Mouse (Mus musculus): ENCODE data around the gene Spdye4c. TPM values are rescaled to one million over a fixed set of nuclear protein-coding genes. Genes with fewer than 3 reads are reported as not detected.

Gene Spdye4c
- not detected in 2 replicates for polyA plus RNA-seq (2012; rRNA removed)

DNA sequence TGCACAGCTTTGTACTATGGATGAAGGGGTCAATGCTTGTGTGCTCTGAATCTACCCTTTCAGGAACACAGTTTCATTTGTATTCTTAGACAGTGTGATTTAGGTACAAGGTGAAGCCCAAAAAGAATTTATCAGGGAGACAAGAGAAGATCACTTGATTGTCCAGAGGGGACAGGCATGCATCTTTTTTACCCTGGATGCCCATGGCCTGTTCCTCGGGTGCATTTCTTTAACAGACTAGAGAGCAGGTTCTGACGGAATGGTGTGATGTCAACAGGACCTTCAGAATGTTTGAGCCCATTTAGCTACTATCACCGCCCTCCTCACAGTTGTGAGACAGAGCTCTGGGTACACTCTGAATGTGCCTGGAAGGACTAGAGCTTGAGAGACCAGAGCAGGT lies at the start of gene Spdye4c:
Gene Spdye4c, plus strand, starts transcription at position 301 of the 400 bp plus-strand sequence.

Other genes starting within 250 kb of the Spdye4c start
- gene Anapc1, start 96.2 kb downstream of the Spdye4c start, polyA plus RNA-seq (2012; rRNA removed) = 13.5 and 16.4 TPM in 2 replicates
- gene Mertk, start 107.7 kb downstream of the Spdye4c start, polyA plus RNA-seq (2012; rRNA removed) = 5.4 and 6.0 TPM in 2 replicates
- 8.0 and 8.6 TPM in 2 replicates for gene Tmem87b, start 226.9 kb downstream of the Spdye4c start, polyA plus RNA-seq (2012; rRNA removed)

Measured in liver, embryonic 18 days (tissue).